Mouse (Mus musculus): ENCODE measurements at regions not wholly inside any gene's neighbourhood (a gene's known extent, or its start where the extent isn't known, plus 50 kb on each side); places are given as distances from the start of the nearest gene placed in this dataset.
A peak's percentile ranks its signal among the peaks of the same experiment; 100 is the strongest.
"Not testable (repeated sequence)": the region's sequence is repeated elsewhere in the genome, so short reads cannot be mapped to it uniquely, and the experiment has no call there.

GRCm38 (mm10) chr13:57044455-57044854 lies 148.7 kb upstream of the Trpc7 start:
- peak in 1 of 2 experiments; percentile 7 for DNase-seq

- DNase-seq, result peak; percentile 5 to 9
Observed at GRCm38 (mm10) chr13:57043316-57043974, 147.7 kb upstream of the Trpc7 start.

GRCm38 (mm10) chr13:57042514-57042913 lies 146.7 kb upstream of the Trpc7 start:
- no peak for DNase-seq

GRCm38 (mm10) chr13:57032871-57033270 lies 137.1 kb upstream of the Trpc7 start:
- DNase-seq, result no peak

GRCm38 (mm10) chr13:57017553-57018341 lies 122.0 kb upstream of the Trpc7 start:
- DNase-seq, result no peak

GRCm38 (mm10) chr13:57016465-57017272 lies 120.9 kb upstream of the Trpc7 start:
- DNase-seq, result no peak

- not testable (repeated sequence) for DNase-seq
Observed at GRCm38 (mm10) chr13:57007236-57007635, 111.4 kb upstream of the Trpc7 start.

GRCm38 (mm10) chr13:57003565-57004132 lies 107.9 kb upstream of the Trpc7 start:
- no peak for DNase-seq

- DNase-seq, result no peak
Observed at GRCm38 (mm10) chr13:56992022-56992421, 96.2 kb upstream of the Trpc7 start.

- DNase-seq, result no peak
Observed at GRCm38 (mm10) chr13:56974063-56974462, 78.3 kb upstream of the Trpc7 start.

GRCm38 (mm10) chr13:56955358-56955757 lies 59.6 kb upstream of the Trpc7 start:
- DNase-seq, result no peak

GRCm38 (mm10) chr13:56948086-56948485 lies 52.3 kb upstream of the Trpc7 start:
- no peak for DNase-seq

GRCm38 (mm10) chr13:56947266-56947665 lies 51.5 kb upstream of the Trpc7 start:
- no peak for DNase-seq
